8 mouse cellular contexts compared by ENCODE assay signal in the genomic region with DNA sequence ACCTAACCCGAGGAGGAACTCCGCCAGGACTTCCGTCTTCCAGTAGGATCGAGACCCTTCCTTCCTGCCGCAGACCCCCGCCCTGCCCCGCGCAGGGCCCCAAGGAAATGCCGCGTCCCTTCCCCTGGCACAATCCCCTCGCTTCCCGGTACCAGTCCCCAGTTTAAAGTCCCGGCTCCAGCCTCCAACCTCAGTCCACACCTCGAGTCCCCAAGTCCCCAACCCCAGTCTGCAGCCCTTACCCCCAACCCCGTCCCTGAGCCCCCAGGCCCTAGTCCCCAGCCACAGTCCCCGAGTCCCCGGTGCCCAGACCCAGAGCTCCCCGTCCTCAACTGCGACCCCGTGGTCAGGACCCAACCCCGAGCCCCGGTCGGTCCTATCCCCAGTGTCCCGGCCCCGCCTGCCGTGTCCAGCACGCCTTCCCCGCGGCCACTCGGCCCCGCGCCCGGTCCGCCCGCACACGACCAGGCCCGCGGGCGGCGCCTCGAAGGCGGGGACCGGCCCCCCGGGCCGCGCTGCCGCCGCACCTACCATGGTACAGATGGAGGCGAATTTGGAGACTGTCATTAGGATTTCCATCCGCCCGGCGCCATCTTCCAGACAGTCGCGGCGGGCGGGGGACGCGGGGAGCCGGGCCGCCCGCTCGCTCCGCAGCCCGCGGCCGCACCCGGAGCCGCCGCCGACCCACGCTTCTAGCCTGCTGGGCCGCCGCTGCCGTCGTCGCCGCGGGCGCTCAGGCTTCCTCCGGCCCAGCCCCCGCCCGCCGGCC. TPM values are rescaled to one million over a fixed set of nuclear protein-coding genes. Genes with fewer than 3 reads are reported as not detected.
DNase-seq lines count a peak whose midpoint lies in the region; ATAC-seq and TF ChIP-seq lines count a peak whose summit lies in the region.

No protein-coding gene starts in this region.

- no peak for ATAC-seq in G1E (ENCODE audit: extremely low read depth, insufficient number of reproducible peaks, low FRiP score, poor library complexity, severe bottlenecking)
- peak; percentile 61 for ATAC-seq in embryonic facial prominence, embryonic 12.5 days (ENCODE audit: insufficient number of reproducible peaks, insufficient read depth, low FRiP score, low TSS enrichment)
- peak; percentile 48 for ATAC-seq in limb, embryonic 14.5 days (ENCODE audit: low FRiP score, low read depth)
- peak; percentile 65 for ATAC-seq in midbrain, embryonic 15.5 days (replicated peaks)

- H3K36me3 ChIP-seq in G1E (replicated peaks), result peaks cover 21% of the 10 kb centered on the region
- H3K36me3 ChIP-seq in embryonic facial prominence, embryonic 12.5 days, result no peaks in the 10 kb centered on the region
- H3K36me3 ChIP-seq in limb, embryonic 14.5 days (ENCODE audit: control insufficient read depth, insufficient read depth, low read length), result no peaks in the 10 kb centered on the region
- no peaks in the 10 kb centered on the region for H3K36me3 ChIP-seq in midbrain, embryonic 15.5 days (replicated peaks)

- H3K27ac ChIP-seq in embryonic facial prominence, embryonic 12.5 days, result peak overlapping the region; percentile 85
- peak overlapping the region; percentile 90 for H3K27ac ChIP-seq in limb, embryonic 14.5 days (replicated peaks; ENCODE audit: low read depth, low read length)
- peak overlapping the region; percentile 82 for H3K27ac ChIP-seq in midbrain, embryonic 15.5 days

- H3K27me3 ChIP-seq in G1E (ENCODE audit: insufficient read depth, low read length), result peaks cover 5% of the 10 kb centered on the region
- H3K27me3 ChIP-seq in embryonic facial prominence, embryonic 12.5 days, result no peaks in the 10 kb centered on the region
- H3K27me3 ChIP-seq in limb, embryonic 14.5 days (ENCODE audit: control insufficient read depth, insufficient read depth, low read length), result no peaks in the 10 kb centered on the region
- H3K27me3 ChIP-seq in midbrain, embryonic 15.5 days (replicated peaks), result no peaks in the 10 kb centered on the region

- 1% methylated on average over 65 of the region's 83 CpGs for WGBS in embryonic facial prominence, embryonic 12.5 days
- under 1% methylated on average over 56 of the region's 83 CpGs for WGBS in limb, embryonic 14.5 days
- WGBS in midbrain, embryonic 15.5 days, result under 1% methylated on average over 71 of the region's 83 CpGs

- no peak for TF ChIP-seq POLR2A in limb, embryonic 14.5 days (IDR thresholded peaks at IDR 0.05; ENCODE audit: borderline replicate concordance, extremely low read depth, insufficient read depth, insufficient read length)

- peak overlapping the region; percentile 89 for H3K9ac ChIP-seq in embryonic facial prominence, embryonic 12.5 days
- peak overlapping the region; percentile 80 for H3K9ac ChIP-seq in limb, embryonic 14.5 days (ENCODE audit: low read depth, low read length, severe bottlenecking)
- peak overlapping the region; percentile 93 for H3K9ac ChIP-seq in midbrain, embryonic 15.5 days

- no peak for TF ChIP-seq CTCF in G1E (IDR thresholded peaks at IDR 0.05; ENCODE audit: low read depth, low read length)

- peaks cover 52% of the 10 kb centered on the region for H3K4me1 ChIP-seq in G1E (ENCODE audit: insufficient read depth, low read depth, low read length)
- peaks cover 24% of the 10 kb centered on the region for H3K4me1 ChIP-seq in embryonic facial prominence, embryonic 12.5 days
- H3K4me1 ChIP-seq in limb, embryonic 14.5 days (ENCODE audit: control insufficient read depth, insufficient read depth, low read length), result peaks cover 29% of the 10 kb centered on the region
- H3K4me1 ChIP-seq in midbrain, embryonic 15.5 days, result peaks cover 44% of the 10 kb centered on the region

- intact Hi-C loops in heart, postnatal 14 days (cut with DNase I), result loop anchor here (2.0 to 5.0 kb wide), 4 partner anchors 23 to 87 kb away; partner anchors contain the start of gene Rpl21

- H3K9me3 ChIP-seq in G1E (replicated peaks), result no peaks in the 10 kb centered on the region
- no peaks in the 10 kb centered on the region for H3K9me3 ChIP-seq in embryonic facial prominence, embryonic 12.5 days
- no peaks in the 10 kb centered on the region for H3K9me3 ChIP-seq in limb, embryonic 14.5 days (ENCODE audit: control insufficient read depth, low read length)
- no peaks in the 10 kb centered on the region for H3K9me3 ChIP-seq in midbrain, embryonic 15.5 days

- DNase-seq in layer of hippocampus, adult 11-12 months (ENCODE audit: low spot score), result peak; percentile 47
- no peak for DNase-seq in layer of hippocampus, postnatal 25 days (ENCODE audit: extremely low spot score in 1 of 2, low spot score in 1 of 2)
- DNase-seq in G1E (ENCODE audit: low spot score), result peak; percentile 45
- peak; percentile 42 to 52 for DNase-seq in heart, postnatal 14 days
- DNase-seq in limb, embryonic 14.5 days (ENCODE audit: low spot score), result no peak
- peak; percentile 33 to 59 for DNase-seq in urinary bladder, postnatal 36 days (ENCODE audit: low spot score in 2 of 2)

- H3K4me3 ChIP-seq in G1E (ENCODE audit: low read depth, low read length), result peak overlapping the region; percentile 84
- H3K4me3 ChIP-seq in embryonic facial prominence, embryonic 12.5 days, result peak overlapping the region; percentile 82
- peak overlapping the region; percentile 90 for H3K4me3 ChIP-seq in limb, embryonic 14.5 days (replicated peaks; ENCODE audit: low read length)
- peak overlapping the region; percentile 83 for H3K4me3 ChIP-seq in midbrain, embryonic 15.5 days

- H3K4me2 ChIP-seq in embryonic facial prominence, embryonic 12.5 days (replicated peaks), result peak overlapping the region; percentile 60
- peak overlapping the region; percentile 72 for H3K4me2 ChIP-seq in limb, embryonic 14.5 days (replicated peaks; ENCODE audit: low read depth, low read length, severe bottlenecking)
- peak overlapping the region; percentile 81 for H3K4me2 ChIP-seq in midbrain, embryonic 15.5 days

RNA-seq across cellular contexts. Expression of gene Usp12, which starts 0.5 kb away (rescaled TPM):
- 10 to 100 TPM; 58.2 to 58.9 TPM for total RNA-seq in layer of hippocampus, postnatal 25 days (2021)
- 24.1 and 28.8 TPM in 2 replicates for total RNA-seq in G1E (2014; fragmentation: Nextera tagmentation)
- 24.0 and 27.7 TPM in 2 replicates for total RNA-seq in G1E (2017)
- 6.7 and 9.1 TPM in 2 replicates for polyA plus RNA-seq in G1E (2012)
- 17.0 and 20.3 TPM in 2 replicates for polyA plus RNA-seq in embryonic facial prominence, embryonic 12.5 days (2016; fragmentation: Nextera tagmentation; extraction: Ambion mirVana)
- 10 to 100 TPM; 17.6 to 18.6 TPM for total RNA-seq in heart, postnatal 14 days (2021)
- 20.1 and 22.8 TPM in 2 replicates for polyA plus RNA-seq in limb, embryonic 14.5 days (2012; rRNA removed)
- polyA plus RNA-seq in limb, embryonic 14.5 days (2014; fragmentation: Nextera tagmentation; extraction: Ambion mirVana), result 11.1 and 13.6 TPM in 2 replicates
- polyA plus RNA-seq in midbrain, embryonic 15.5 days (2015; fragmentation: Nextera tagmentation; extraction: Ambion mirVana), result 16.4 and 16.7 TPM in 2 replicates

RNA-seq across cellular contexts. Expression of gene Rpl21, which starts 38.4 kb away (rescaled TPM):
- total RNA-seq in layer of hippocampus, postnatal 25 days (2021), result 100 to 1,000 TPM; 191 to 202 TPM
- 2,344 and 2,765 TPM in 2 replicates for total RNA-seq in G1E (2014; fragmentation: Nextera tagmentation)
- total RNA-seq in G1E (2017), result 1,460 and 1,729 TPM in 2 replicates
- polyA plus RNA-seq in G1E (2012), result 302 and 388 TPM in 2 replicates
- polyA plus RNA-seq in embryonic facial prominence, embryonic 12.5 days (2016; fragmentation: Nextera tagmentation; extraction: Ambion mirVana), result 521 and 529 TPM in 2 replicates
- total RNA-seq in heart, postnatal 14 days (2021), result 100 to 1,000 TPM; 122 to 126 TPM
- polyA plus RNA-seq in limb, embryonic 14.5 days (2012; rRNA removed), result 232 and 505 TPM in 2 replicates
- polyA plus RNA-seq in limb, embryonic 14.5 days (2014; fragmentation: Nextera tagmentation; extraction: Ambion mirVana), result 689 and 720 TPM in 2 replicates
- 286 and 302 TPM in 2 replicates for polyA plus RNA-seq in midbrain, embryonic 15.5 days (2015; fragmentation: Nextera tagmentation; extraction: Ambion mirVana)

RNA-seq across cellular contexts. Expression of gene Rasl11a, which starts 50.6 kb away (rescaled TPM):
- 10 to 100 TPM; 17.4 to 17.8 TPM for total RNA-seq in layer of hippocampus, postnatal 25 days (2021)
- 19.7 and 24.1 TPM in 2 replicates for total RNA-seq in G1E (2014; fragmentation: Nextera tagmentation)
- 126 and 139 TPM in 2 replicates for total RNA-seq in G1E (2017)
- 86.7 and 87.5 TPM in 2 replicates for polyA plus RNA-seq in G1E (2012)
- polyA plus RNA-seq in embryonic facial prominence, embryonic 12.5 days (2016; fragmentation: Nextera tagmentation; extraction: Ambion mirVana), result 17.2 and 18.8 TPM in 2 replicates
- 1 to 10 TPM; 4.4 to 5.8 TPM for total RNA-seq in heart, postnatal 14 days (2021)
- 5.9 and 7.8 TPM in 2 replicates for polyA plus RNA-seq in limb, embryonic 14.5 days (2012; rRNA removed)
- 8.4 and 9.3 TPM in 2 replicates for polyA plus RNA-seq in limb, embryonic 14.5 days (2014; fragmentation: Nextera tagmentation; extraction: Ambion mirVana)
- polyA plus RNA-seq in midbrain, embryonic 15.5 days (2015; fragmentation: Nextera tagmentation; extraction: Ambion mirVana), result 7.4 and 9.2 TPM in 2 replicates

Comparison
In these comparisons a context has a peak if more than half of its experiments do, and no peak if none do; other contexts are left out.
1. DNase-seq: peak in layer of hippocampus, adult 11-12 months (single experiment), G1E (single experiment), heart, postnatal 14 days (2 of 2) and urinary bladder, postnatal 36 days (2 of 2); none in layer of hippocampus, postnatal 25 days (0 of 2) and limb, embryonic 14.5 days (single experiment).
2. Peak in every context shown above with its lines, with median percentiles within 50 percentile points of each other: H3K4me3 ChIP-seq, H3K27ac ChIP-seq, H3K4me2 ChIP-seq and H3K9ac ChIP-seq.